Mouse (Mus musculus) left cerebral cortex, postnatal 14 days (tissue): ENCODE results near the gene Rabgap1. TPM values are rescaled to one million over a fixed set of nuclear protein-coding genes. Genes with fewer than 3 reads are reported as not detected.
"Not testable (repeated sequence)": the region's sequence is repeated elsewhere in the genome, so short reads cannot be mapped to it uniquely, and the experiment has no call there.

Source experiments
- DNase-seq, 2 experiments: peaks; one replicate each; pipeline ENCODE4 v3.0.0; 2021 to 2022; ENCODE audit warnings: low spot score in 2 of 2, mixed read lengths in 1 of 2
- intact Hi-C: fragments of 180-260 bp; cut with DNase I; formaldehyde crosslinking; loops from one replicate; pipeline ENCODE4 v1.15.1; 2025
- total RNA-seq, 2 experiments: library from RNA; stranded (reverse); gene quantifications; 2 replicates each; pipeline ENCODE4 v1.2.3; 2021

Rabgap1 gene
- total RNA-seq, 2 experiments from 2014 or later, result 84.3 to 85.5 TPM

GRCm38 (mm10) chr2:37497321-37497720 lies 54.2 kb downstream of the Rabgap1 start:
- intact Hi-C loops, result no loop called here
- no peak for DNase-seq

GRCm38 (mm10) chr2:37505856-37506255 lies 62.8 kb downstream of the Rabgap1 start:
- DNase-seq, intact Hi-C loops: not testable (repeated sequence)

GRCm38 (mm10) chr2:37511134-37511901 lies 68.2 kb downstream of the Rabgap1 start:
- intact Hi-C loops, result no loop called here
- DNase-seq, result no peak

- intact Hi-C loops, result loop anchor here (5.0 kb wide), 1 partner anchor 256 kb away; no protein-coding TSS in a partner anchor
- no peak for DNase-seq
These were observed 73.1 kb downstream of the Rabgap1 start, which contains the start of gene Gpr21 for GRCm38 (mm10) chr2:37516030-37516710. TSS of gene Gpr21 (plus strand) at chr2:37516332.

DNA sequence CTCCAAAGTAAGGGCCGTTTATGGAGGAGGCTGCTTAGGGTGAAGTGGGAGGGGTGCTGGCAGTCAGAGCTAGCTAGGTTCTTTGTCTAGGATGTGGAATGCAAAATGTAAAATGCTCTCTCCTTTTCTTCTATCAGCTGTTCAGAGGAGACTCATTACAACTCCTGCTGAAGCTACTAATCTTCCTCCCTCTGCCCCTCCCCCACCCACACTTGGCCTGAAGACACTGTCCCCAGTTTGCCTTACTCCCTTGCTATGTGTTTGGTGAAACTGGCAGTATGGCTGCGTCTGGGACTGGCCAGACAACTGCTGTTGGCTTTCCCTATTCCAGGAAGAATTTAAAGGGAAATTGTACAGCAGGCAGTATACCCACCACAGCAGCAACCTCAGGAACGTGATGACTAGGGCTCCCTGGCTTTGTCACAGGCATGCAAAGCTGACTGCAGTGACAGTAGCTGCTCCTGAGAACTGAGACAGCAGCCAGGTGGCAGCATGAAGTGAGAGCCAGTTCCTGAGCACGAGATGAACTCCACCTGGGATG lies 73.9 kb downstream of the Rabgap1 start:
- intact Hi-C loops, result loop anchor here (5.0 kb wide), 1 partner anchor 255 kb away; no protein-coding TSS in a partner anchor
- peak; percentile 33 to 37 for DNase-seq

GRCm38 (mm10) chr2:37518561-37519285 lies 75.6 kb downstream of the Rabgap1 start:
- intact Hi-C loops, result loop anchor here (5.0 kb wide), 1 partner anchor 254 kb away; no protein-coding TSS in a partner anchor
- no peak for DNase-seq

GRCm38 (mm10) chr2:37519286-37519640 lies 76.2 kb downstream of the Rabgap1 start:
- DNase-seq, result no peak
- intact Hi-C loops, result loop anchor here (5.0 kb wide), 1 partner anchor 253 kb away; no protein-coding TSS in a partner anchor

- no peak for DNase-seq
- intact Hi-C loops, result no loop called here
These were observed 84.5 kb downstream of the Rabgap1 start for GRCm38 (mm10) chr2:37527587-37527986.

DNA sequence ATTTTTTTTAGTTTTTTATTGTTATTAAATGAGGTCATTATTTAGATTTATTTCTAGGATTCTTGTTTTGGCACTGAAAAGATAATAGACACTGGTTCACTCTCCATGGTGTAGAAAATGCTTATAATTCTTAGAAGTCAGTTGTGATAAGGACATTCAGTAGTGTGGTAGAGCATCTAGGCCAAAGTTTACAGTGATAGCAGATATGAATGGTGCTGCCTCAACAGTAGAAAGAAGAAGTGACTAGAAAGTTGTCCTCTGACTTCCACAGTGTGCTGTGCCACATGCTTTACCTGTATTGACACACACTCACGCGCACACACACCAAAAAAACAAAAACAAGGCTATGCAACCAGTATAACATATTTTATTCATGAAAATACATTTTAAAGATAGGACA lies 86.3 kb downstream of the Rabgap1 start:
- no peak for DNase-seq
- intact Hi-C loops, result no loop called here

- no peak for DNase-seq
- intact Hi-C loops, result no loop called here
These were observed 87.7 kb downstream of the Rabgap1 start for GRCm38 (mm10) chr2:37530766-37531165.

DNA sequence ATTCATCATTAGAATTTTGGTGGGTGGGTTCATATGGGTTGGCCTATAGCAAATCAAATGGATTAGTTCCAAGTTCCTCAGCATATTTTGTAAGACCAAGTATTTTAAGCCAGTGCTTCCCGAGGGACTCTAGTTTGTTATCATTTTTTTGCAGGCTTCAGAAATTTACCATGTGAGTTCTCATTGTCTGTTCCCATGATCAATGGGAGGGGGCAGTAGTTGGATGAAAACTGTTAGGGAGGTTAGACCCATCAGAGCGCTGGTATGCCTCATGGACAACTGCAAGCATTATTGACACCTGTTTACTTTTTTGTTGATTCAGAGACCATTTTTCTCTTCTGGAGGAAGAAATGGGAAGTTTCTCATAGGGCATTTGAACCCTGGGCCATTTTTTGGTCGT lies 88.6 kb downstream of the Rabgap1 start:
- DNase-seq, result no peak
- intact Hi-C loops, result no loop called here

- no peak for DNase-seq
- intact Hi-C loops, result no loop called here
These were observed 106.4 kb downstream of the Rabgap1 start for GRCm38 (mm10) chr2:37549346-37550012.

- DNase-seq, result no peak
- intact Hi-C loops, result no loop called here
These were observed 113.3 kb downstream of the Rabgap1 start for GRCm38 (mm10) chr2:37556366-37556765.

- intact Hi-C loops, result no loop called here
- no peak for DNase-seq
These were observed 122.5 kb downstream of the Rabgap1 start for GRCm38 (mm10) chr2:37565579-37565978.

- no peak for DNase-seq
- intact Hi-C loops, result no loop called here
These were observed 123.0 kb downstream of the Rabgap1 start for GRCm38 (mm10) chr2:37566035-37566434.

DNA sequence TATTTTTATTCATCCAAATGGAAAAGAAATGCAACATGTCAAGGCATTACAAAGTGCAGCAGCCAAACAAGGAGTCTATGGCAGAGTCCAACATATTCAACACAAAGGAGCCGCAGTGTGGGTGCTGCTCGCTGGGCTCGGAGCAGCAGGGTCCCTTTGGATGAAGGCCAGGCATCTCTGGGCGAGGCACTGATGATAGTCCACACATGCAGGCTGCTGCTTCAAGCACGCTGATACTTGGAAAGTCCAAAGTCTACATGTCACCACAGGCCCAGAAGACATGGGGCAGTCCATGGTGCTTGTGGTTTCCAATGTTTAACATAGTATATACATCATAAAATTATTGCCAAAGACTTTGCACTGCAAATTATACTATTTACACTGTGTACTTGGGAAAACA lies 126.8 kb downstream of the Rabgap1 start:
- intact Hi-C loops, result no loop called here
- no peak for DNase-seq

DNA sequence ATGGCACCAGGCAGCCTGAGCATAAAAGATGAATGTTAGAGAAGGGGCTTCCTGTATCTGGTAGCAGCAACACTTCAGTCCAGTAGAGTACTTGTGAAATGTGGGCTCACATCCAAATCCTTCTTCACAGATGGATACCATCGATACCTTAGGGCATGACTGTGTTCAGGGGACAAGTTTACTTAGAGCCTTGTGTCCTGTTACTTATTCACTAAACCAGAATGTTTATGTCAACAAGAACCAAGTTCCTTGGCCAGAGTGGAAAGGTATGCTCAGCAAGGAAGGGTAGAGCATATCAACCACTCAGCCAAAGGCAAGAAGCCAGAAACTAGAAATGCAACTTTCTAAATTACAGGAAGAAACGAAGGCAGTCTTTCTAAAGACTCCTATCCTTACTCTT lies 127.6 kb downstream of the Rabgap1 start:
- intact Hi-C loops, result no loop called here
- DNase-seq, result no peak

- intact Hi-C loops, result no loop called here
- no peak for DNase-seq
These were observed 129.1 kb downstream of the Rabgap1 start for GRCm38 (mm10) chr2:37572141-37572540.

DNA sequence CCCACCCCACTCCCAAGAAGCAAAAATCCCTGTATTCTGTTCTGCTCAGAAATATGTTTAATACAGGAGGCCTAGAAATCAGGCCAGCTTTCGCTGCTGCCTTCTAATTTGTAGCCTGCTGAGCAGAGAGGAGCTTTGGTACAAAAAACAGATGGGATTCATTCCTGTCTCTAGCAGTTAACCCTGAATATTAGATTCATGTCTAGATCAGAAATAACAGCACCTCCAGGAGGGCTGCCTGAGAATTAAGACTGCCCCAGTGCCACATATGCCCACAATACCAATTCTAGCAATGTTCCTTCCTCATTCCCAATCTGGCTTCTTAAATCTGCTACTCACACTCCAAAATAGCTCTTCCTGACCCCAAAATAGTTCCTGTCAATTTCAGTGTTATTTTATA lies 133.6 kb downstream of the Rabgap1 start:
- intact Hi-C loops, result no loop called here
- DNase-seq, result peak in 1 of 2 experiments; percentile 34
